Mouse (Mus musculus) heart, postnatal 10 days (tissue): Measurements from ENCODE around the gene Asic5. TPM values are rescaled to one million over a fixed set of nuclear protein-coding genes. Genes with fewer than 3 reads are reported as not detected.

Source experiments
- DNase-seq, 2 experiments: peaks; one replicate each; pipeline ENCODE4 v3.0.0; 2021
- intact Hi-C: fragments of 180-260 bp; cut with DNase I; formaldehyde crosslinking; loops from one replicate; pipeline ENCODE4 v1.15.1; 2025
- total RNA-seq, 2 experiments: library from RNA; stranded (reverse); gene quantifications; 2 replicates each; pipeline ENCODE4 v1.2.3; 2021

Gene Asic5
- not detected for total RNA-seq

DNA sequence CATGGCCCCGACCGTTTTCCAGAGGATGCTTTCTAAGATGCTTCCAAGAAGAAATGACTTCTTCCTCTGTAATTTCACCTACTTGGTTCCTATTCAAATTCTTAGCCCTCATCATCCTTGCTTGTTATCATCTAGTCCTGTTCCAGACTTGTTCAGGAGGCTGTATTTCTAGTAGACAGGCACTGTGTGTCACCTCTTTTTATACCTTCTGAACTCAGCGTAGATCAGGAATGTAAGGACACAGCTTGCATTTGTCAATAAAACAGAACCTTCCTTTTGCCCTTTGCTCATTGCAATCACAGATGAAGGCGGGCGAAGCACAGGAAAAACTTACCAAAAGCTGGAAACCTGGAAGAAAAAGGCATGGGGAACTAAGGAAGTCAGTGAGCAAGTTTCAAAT is at the start of gene Asic5:
TSS of gene Asic5 (plus strand) at position 301 of the 400 bp plus-strand sequence.
- intact Hi-C loops: no loop called here
- DNase-seq: no peak

DNA sequence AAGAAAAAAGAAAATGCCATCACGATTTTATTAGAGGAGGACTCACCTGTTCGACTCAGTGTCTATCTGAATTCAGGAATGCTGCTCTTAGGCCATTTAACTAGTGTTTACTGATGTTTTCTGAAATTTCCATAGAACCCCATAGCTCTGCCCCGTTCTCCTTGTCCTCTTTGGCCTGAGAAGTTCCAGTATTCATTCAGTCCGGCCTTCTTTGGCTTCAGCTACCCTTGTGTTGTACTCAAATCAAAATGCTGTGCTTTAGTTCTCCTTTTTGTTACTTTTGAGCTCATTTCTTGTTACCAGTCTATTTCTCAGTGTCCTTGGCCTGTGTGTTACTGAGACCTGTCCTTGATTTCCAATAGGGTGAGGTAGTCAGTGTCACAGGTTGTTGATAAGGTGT is 48.7 kb upstream of the Asic5 start:
- no peak for DNase-seq
- intact Hi-C loops: loop anchor here (5.0 kb wide), 2 partner anchors 94 to 424 kb away; partner anchors contain the start of gene Map9

GRCm38 (mm10) chr3:81938924-81939323 is 43.2 kb upstream of the Asic5 start:
- DNase-seq: no peak
- intact Hi-C loops: no loop called here

GRCm38 (mm10) chr3:81942341-81942740 is 39.7 kb upstream of the Asic5 start:
- DNase-seq: no peak
- intact Hi-C loops: no loop called here

DNA sequence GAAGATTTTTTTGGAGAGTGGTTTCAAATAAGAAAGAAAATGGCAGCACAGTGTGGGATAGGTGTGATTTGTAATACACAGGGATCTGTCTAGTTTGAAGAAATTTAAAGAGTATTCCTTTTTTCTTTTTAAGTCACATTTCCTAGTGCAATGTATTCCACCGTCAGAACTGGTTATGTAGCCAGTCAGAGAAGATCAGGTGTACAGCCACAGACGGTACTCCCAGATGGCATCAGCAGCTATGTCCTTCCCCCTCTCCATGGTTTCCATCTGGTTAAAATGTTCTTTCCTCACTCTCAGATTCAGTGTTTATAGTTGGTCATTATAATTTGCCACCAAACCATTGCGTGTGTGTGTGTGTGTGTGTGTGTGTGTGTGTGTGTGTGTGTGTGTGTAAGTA is 39.0 kb upstream of the Asic5 start:
- no peak for DNase-seq
- intact Hi-C loops: no loop called here

GRCm38 (mm10) chr3:81944851-81945393 is 37.2 kb upstream of the Asic5 start:
- DNase-seq: no peak
- intact Hi-C loops: no loop called here

DNA sequence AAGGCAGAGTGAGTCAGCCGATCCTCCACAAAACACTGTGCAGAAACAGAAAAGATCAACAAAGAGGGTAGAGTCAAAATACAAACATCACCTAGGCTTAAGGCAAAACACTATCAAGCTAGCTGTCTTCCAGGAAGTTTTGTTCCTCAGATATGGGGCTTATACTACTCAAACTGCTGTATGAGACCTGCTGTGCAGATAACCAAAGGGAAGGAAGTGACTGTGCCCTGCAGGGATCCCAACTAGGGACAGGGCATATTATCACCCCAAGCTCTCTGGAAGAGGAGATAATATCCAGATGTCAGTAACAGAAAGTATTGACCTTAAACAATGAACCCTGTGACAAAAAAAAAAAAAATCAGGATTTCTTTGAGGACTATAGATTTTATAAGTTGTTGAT is 33.0 kb upstream of the Asic5 start:
- intact Hi-C loops: no loop called here
- DNase-seq: no peak

DNA sequence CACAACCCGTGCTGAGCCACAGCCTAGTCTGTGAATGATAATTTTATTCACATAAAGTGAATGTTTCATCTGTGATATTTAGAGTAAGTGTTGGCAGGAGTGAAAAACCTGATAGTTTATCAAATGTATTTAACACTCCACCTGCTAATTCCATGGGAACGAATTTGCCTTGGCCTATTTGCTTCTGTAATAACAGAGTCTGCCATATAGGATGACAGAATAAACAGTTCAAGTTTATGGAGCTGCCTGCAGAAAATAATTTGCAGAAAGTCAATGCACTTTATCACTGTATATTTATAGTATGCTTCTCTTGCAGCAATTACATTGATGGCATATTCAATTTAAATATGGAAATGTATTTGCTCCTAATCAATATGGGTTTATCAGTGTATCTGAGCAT is 30.3 kb upstream of the Asic5 start:
- intact Hi-C loops: no loop called here
- DNase-seq: no peak

DNA sequence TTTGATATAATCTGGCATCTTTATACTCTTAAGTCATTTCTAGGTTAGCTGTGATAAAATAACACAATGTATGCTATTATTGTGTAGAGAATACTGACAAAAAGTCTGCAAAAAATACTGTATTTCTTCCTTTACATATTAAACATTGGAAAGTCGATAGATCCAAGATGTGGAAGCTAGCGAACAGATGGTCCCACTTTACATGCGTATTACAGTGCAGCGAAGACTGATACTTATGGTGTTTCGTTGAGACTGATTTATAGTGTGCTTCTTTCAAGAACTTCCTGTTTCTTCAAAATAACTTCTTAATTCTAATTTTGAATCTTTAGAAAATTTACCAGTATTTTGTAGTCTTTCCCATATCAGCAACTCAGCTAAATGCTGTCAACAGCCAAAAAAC is 24.6 kb upstream of the Asic5 start:
- no peak for DNase-seq
- intact Hi-C loops: no loop called here

- no peak for DNase-seq
Observed at GRCm38 (mm10) chr3:81961336-81961735, 20.8 kb upstream of the Asic5 start.

GRCm38 (mm10) chr3:81963768-81964167 is 18.3 kb upstream of the Asic5 start:
- DNase-seq: no peak
- intact Hi-C loops: no loop called here

More at GRCm38 (mm10) chr3:81961336-81961735, 20.8 kb upstream of the Asic5 start:
- intact Hi-C loops: no loop called here

- DNase-seq: no peak
- intact Hi-C loops: no loop called here
Observed at GRCm38 (mm10) chr3:81964596-81964995, 17.5 kb upstream of the Asic5 start.

GRCm38 (mm10) chr3:81975607-81976006 is 6.5 kb upstream of the Asic5 start:
- no peak for DNase-seq

DNA sequence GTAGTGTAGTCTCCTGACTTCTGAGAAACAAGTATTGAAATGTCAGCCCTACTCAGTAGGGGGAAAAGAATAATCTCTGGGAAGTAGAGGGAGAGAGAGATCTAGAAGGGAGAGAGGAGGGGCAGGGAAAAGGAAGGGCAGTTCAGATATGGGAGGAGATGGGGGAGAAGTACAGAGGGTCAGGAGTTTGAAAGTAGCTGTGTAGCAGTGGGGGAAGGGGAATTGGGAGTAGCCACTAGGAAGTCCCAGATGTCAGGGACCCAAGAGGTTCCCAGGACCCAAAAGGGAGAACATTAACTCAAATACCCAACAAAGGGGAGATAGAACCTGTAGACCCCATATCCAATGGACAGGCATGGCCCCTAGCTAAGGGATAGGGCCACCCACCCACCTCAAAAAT is 6.0 kb upstream of the Asic5 start, which contains the start of gene Tdo2:
TSS of gene Tdo2 (minus strand) at position 101 of the 400 bp plus-strand sequence.
- DNase-seq: no peak
- intact Hi-C loops: no loop called here

More at GRCm38 (mm10) chr3:81975607-81976006, 6.5 kb upstream of the Asic5 start:
- intact Hi-C loops: no loop called here

DNA sequence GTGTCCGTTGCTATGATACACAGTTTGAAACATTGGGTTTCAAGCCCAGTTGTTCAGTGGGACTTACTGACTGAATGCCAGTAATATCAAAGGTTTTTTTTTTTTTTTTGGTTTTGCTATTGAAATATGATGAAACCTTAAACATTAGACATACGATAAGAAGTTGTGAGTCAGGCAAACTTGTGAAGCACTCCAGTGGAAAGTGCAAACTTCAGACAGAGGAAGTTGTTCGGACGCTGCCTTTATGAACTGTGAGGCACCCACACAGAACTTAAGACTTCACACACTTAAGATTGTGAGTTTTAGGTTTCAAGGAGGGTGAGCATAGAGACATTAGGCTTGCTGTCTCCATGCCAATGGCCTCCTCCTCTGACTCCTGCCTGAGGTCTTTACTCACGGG is 514 bp upstream of the Asic5 start:
- no peak for DNase-seq
- intact Hi-C loops: no loop called here

DNA sequence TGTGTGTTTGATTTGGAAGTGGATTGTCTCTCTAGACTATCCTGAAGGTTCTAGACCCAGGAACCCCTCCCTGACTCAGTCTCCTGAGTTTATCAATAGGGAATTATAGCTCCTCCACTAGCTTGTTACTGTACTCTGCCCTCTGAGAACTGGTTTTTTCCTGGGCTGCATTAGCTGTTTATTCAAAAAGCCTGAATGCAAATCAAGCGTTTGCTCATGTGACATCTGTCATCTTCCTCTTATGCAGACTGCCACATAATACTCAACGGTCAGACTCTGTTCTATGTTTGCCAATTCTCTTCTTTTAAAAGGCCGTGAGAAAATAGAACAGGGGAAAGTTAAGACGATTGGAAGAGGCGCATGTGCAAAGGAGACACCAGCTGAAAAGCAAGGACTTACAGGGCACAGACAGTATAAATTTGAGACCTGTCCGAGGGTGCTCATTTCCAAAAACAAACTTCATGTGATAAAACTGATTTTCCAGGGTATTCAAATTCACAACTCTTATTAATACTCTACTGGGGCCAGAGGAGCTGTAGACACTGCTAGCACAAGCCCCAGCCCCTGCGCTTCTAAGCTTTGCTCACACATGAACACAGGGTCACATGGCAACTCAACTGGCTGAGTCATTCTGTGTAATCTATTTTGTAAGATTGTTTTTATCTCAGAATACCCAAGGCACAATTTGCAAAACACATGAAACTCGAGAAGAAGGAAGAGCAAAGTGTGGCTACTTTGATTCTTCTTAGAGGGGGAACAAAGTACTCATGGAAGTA is 1.2 kb downstream of the Asic5 start:
- intact Hi-C loops: no loop called here
- no peak for DNase-seq

GRCm38 (mm10) chr3:81985100-81985499 is 3.0 kb downstream of the Asic5 start:
- intact Hi-C loops: no loop called here
- DNase-seq: no peak

GRCm38 (mm10) chr3:81986103-81986502 is 4.0 kb downstream of the Asic5 start:
- intact Hi-C loops: no loop called here
- DNase-seq: no peak

GRCm38 (mm10) chr3:81987628-81988027 is 5.5 kb downstream of the Asic5 start:
- DNase-seq: no peak
- intact Hi-C loops: no loop called here

GRCm38 (mm10) chr3:81989692-81990141 is 7.6 kb downstream of the Asic5 start:
- peak; percentile 6 to 7 for DNase-seq
- intact Hi-C loops: no loop called here

GRCm38 (mm10) chr3:81990531-81990930 is 8.4 kb downstream of the Asic5 start:
- DNase-seq: no peak
- intact Hi-C loops: no loop called here

DNA sequence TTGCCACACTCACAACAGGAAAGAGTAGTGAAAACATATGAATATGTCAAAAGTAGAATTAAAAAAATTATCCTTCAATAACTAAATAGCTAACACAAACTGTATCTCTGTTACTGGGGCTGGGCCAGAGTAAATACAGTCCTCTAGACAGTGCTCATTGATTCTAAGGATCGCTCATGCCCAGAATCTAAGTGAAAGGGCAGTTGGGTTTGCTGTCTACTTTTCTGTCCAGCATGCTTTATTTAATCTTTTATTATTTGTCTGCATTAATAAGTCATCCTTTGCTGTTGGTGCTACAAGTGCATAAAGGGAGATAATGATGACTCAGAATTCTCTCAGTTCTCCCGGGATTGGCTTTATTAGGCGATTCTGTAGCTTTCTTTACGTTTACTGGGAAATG is 13.3 kb downstream of the Asic5 start:
- intact Hi-C loops: loop anchor here (5.0 kb wide), 2 partner anchors 357 to 862 kb away; no protein-coding TSS in a partner anchor
- no peak for DNase-seq
